Mouse (Mus musculus) liver, embryonic 13.5 days (tissue): ENCODE data around the gene Myo9b. TPM values are rescaled to one million over a fixed set of nuclear protein-coding genes. Genes with fewer than 3 reads are reported as not detected.

Experiments
- ATAC-seq: fragments of 200-750 bp; cut with Nextera tagmentation; 2 replicates; pipeline ENCODE4 v1.8.0; 2017; ENCODE audit warnings: low read depth, mild to moderate bottlenecking, moderate number of reproducible peaks, moderate library complexity
- DNase-seq: peaks from one replicate; pipeline ENCODE4 v3.0.0; 2022
- H3K27ac ChIP-seq: fragments of 300-500 bp; sonication (generic); 2 replicates; pipeline ENCODE4 v1.5.1; 2015; ENCODE audit warnings: moderate library complexity, mild to moderate bottlenecking, inconsistent platforms
- H3K27me3 ChIP-seq: fragments of 300-500 bp; sonication (generic); 2 replicates; pipeline ENCODE4 v1.6.1; 2015; ENCODE audit warnings: mild to moderate bottlenecking, inconsistent platforms
- H3K36me3 ChIP-seq: fragments of 300-500 bp; sonication (generic); 2 replicates; pipeline ENCODE4 v1.6.1; 2015; ENCODE audit warnings: mild to moderate bottlenecking, inconsistent platforms
- H3K4me1 ChIP-seq: fragments of 300-500 bp; sonication (generic); replicated peaks from 2 replicates; pipeline ENCODE4 v1.6.1; 2015; ENCODE audit warnings: inconsistent platforms
- H3K4me2 ChIP-seq: fragments of 300-500 bp; sonication (generic); 2 replicates; pipeline ENCODE4 v1.6.1; 2015; ENCODE audit warnings: inconsistent platforms, mild to moderate bottlenecking, moderate library complexity
- H3K4me3 ChIP-seq: fragments of 300-500 bp; sonication (generic); replicated peaks from 2 replicates; pipeline ENCODE4 v1.5.1; 2015; ENCODE audit warnings: mild to moderate bottlenecking, inconsistent platforms
- H3K9ac ChIP-seq: fragments of 300-500 bp; sonication (generic); 2 replicates; pipeline ENCODE4 v1.6.1; 2015; ENCODE audit warnings: mild to moderate bottlenecking, inconsistent platforms
- H3K9me3 ChIP-seq: fragments of 300-500 bp; sonication (generic); replicated peaks from 2 replicates; pipeline ENCODE4 v1.6.1; 2016; ENCODE audit warnings: inconsistent platforms
- WGBS: fragments of 180-500 bp; shearing (Covaris S2); methylation state at CpG from one replicate; pipeline ENCODE4 v1.1.7; 2015; ENCODE audit not compliant: insufficient replicate concordance; 5-methylcytosine and 5-hydroxymethylcytosine counted together
- polyA plus RNA-seq: library from polyadenylated mRNA; unstranded; fragments of >200 nt; fragmentation: Nextera tagmentation; extraction: Ambion mirVana; gene quantifications from 2 replicates; pipeline ENCODE4 v1.2.1, GENCODE M21; 2015

Myo9b gene
- polyA plus RNA-seq, 1 experiment from 2014 or later, result 6.8 TPM

DNA sequence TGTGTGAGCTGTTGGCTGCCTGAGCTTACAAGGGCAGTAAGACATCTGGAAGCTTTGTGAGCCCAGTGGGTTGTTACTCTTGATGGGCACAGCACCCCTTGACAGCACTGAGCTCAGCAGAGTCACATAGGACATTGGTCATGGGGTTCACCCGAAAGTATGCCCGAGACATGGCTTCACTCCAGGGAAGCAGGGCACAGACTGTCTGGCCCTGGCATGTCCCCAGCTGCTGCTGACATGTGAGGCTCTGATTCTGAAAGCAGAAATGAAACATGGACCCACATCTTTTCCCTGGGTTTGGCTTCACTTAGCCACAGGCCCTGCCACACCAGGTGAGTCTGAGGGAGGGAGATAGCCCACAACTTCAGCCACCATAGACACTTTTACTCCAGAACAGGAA lies 24.3 kb downstream of the Myo9b start:
- Histone ChIP-seq H3K9me3 (no peaks in the 10 kb centered on the region), H3K27ac (peak overlapping the region; percentile 54), H3K9ac (no peak overlapping the region), H3K4me1 (peaks cover 12% of the 10 kb centered on the region), H3K27me3 (no peaks in the 10 kb centered on the region), H3K4me3 (no peak overlapping the region), H3K4me2 (no peak overlapping the region), H3K36me3 (peaks cover 48% of the 10 kb centered on the region)
- ATAC-seq (no peak), DNase-seq (no peak)
- WGBS, result 81% methylated on average over 2 of the region's 2 CpGs

GRCm38 (mm10) chr8:71297439-71297838 lies 24.9 kb downstream of the Myo9b start:
- WGBS, result 70% methylated on average over 1 of the region's 1 CpGs
- H3K9ac ChIP-seq, result no peak overlapping the region
- no peaks in the 10 kb centered on the region for H3K27me3 ChIP-seq
- no peak for ATAC-seq
- H3K4me2 ChIP-seq, result no peak overlapping the region
- peak overlapping the region; percentile 54; the same call in 1 of the 2 replicates for H3K27ac ChIP-seq
- H3K4me3 ChIP-seq, result no peak overlapping the region
- peaks cover 12% of the 10 kb centered on the region for H3K4me1 ChIP-seq
- H3K9me3 ChIP-seq, result no peaks in the 10 kb centered on the region
- DNase-seq, result no peak
- H3K36me3 ChIP-seq, result peaks cover 50% of the 10 kb centered on the region

- DNase-seq (no peak), ATAC-seq (peak; percentile 49)
- Histone ChIP-seq H3K4me1 (peaks cover 9% of the 10 kb centered on the region; the same call in 1 of the 2 replicates), H3K27ac (0 out of 2 replicates have a peak overlapping the region, but pooled peaks have one; percentile 45), H3K9ac (peak overlapping the region; percentile 6; the same call in 1 of the 2 replicates), H3K36me3 (peaks cover 53% of the 10 kb centered on the region), H3K4me2 (no peak overlapping the region), H3K9me3 (no peaks in the 10 kb centered on the region), H3K27me3 (no peaks in the 10 kb centered on the region), H3K4me3 (no peak overlapping the region)
- WGBS, result 73% methylated on average over 3 of the region's 3 CpGs
Measured at GRCm38 (mm10) chr8:71299716-71300115, 27.2 kb downstream of the Myo9b start.

DNA sequence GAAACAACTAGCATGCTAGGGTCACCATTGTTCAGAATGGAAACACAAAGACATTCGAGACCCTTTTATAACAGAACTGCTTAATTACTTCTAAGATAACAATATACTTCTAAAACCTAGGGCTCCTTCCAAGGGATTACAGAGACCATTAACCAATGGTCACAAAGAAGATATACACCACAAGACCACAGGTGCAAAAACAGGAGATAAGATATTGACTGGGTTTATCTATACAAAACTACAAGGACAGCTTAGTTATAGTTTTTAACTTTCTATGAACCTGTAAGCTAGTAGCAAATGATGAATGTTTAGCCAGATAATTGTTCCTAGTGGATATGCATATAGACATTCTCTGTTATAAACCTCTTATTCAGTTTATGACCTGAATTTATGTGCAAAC lies 30.3 kb downstream of the Myo9b start:
- H3K27ac ChIP-seq, result no peak overlapping the region
- H3K36me3 ChIP-seq, result peaks cover 38% of the 10 kb centered on the region
- no peak overlapping the region for H3K9ac ChIP-seq
- DNase-seq (no peak), ATAC-seq (no peak)
- no peaks in the 10 kb centered on the region for H3K9me3 ChIP-seq
- WGBS, result 74% methylated on average over 1 of the region's 1 CpGs
- no peak overlapping the region for H3K4me3 ChIP-seq
- no peaks in the 10 kb centered on the region for H3K27me3 ChIP-seq
- H3K4me1 ChIP-seq, result peaks cover 13% of the 10 kb centered on the region
- no peak overlapping the region for H3K4me2 ChIP-seq

DNA sequence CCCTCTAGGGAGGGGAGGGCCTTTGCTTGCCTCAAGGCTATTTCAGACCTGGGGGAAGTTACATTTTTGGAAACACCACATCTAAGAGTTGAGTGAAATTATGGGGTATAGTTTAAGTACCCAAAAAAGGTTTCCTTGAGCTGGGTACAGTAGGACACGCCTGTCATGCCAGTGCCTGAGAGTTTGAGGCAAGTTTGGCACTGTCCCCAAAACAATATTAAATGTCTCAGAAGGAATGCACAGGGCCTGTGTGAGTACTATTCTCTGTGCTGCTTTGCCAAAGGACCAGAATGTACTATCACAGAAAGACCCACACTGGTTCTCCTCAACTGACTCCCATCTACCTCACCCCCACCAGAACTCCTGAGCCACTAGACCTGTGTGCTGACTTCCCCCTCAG lies 31.1 kb downstream of the Myo9b start:
- Histone ChIP-seq H3K4me3 (no peak overlapping the region), H3K4me2 (no peak overlapping the region), H3K36me3 (peaks cover 29% of the 10 kb centered on the region), H3K27me3 (no peaks in the 10 kb centered on the region), H3K9me3 (no peaks in the 10 kb centered on the region), H3K27ac (no peak overlapping the region), H3K4me1 (peaks cover 22% of the 10 kb centered on the region), H3K9ac (no peak overlapping the region)
- DNase-seq (no peak), ATAC-seq (no peak)
- WGBS, result 50% methylated on average over 1 of the region's 1 CpGs

DNA sequence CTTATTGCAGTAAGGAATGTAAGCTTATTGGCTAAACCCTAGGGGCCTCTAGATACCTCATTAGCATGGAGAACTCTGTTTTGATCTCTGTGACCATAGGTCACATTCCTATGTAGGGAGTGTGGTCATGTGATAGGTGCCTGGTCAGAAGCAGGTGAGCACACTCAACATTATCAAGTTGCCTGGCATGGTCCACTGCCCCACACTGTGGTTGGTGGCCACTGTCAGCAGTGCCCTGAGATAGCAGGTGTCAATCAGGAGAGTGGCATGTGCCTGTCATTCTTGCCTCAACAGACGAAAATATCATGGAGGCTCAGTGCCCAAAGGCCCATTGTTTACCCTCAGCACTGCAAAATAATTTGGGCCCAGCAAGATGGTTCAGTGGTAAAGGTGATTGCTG lies 33.5 kb downstream of the Myo9b start:
- no peak overlapping the region for H3K4me3 ChIP-seq
- H3K27me3 ChIP-seq, result no peaks in the 10 kb centered on the region
- no peak overlapping the region for H3K27ac ChIP-seq
- 49% methylated on average over 1 of the region's 1 CpGs for WGBS
- peaks cover 25% of the 10 kb centered on the region for H3K36me3 ChIP-seq
- ATAC-seq, result peak; percentile 39; the same call in 1 of the 2 replicates
- H3K4me2 ChIP-seq, result no peak overlapping the region
- no peaks in the 10 kb centered on the region for H3K9me3 ChIP-seq
- DNase-seq, result no peak
- peaks cover 16% of the 10 kb centered on the region for H3K4me1 ChIP-seq
- no peak overlapping the region for H3K9ac ChIP-seq

DNA sequence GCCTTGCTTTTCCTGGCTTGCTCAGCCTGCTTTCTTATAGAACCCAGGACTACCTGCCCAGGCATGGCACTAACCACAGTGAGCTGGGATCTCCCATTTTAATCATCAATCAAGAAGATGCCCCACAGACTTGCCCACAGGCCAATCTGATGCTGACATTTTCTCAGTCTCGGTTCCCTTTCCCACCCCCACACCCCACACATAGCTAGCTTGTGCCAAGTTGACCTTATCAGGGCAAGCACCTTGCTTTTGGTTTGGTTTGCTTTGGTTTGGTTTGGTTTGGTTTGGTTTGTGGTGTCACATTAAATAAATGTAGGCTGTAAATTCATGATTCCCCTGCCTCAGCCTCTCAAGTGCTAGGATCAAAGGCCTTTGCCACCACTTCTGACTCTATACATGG lies 34.9 kb downstream of the Myo9b start:
- no peaks in the 10 kb centered on the region for H3K9me3 ChIP-seq
- H3K36me3 ChIP-seq, result peaks cover 14% of the 10 kb centered on the region
- H3K4me3 ChIP-seq, result no peak overlapping the region
- H3K4me2 ChIP-seq, result no peak overlapping the region
- no peak overlapping the region for H3K27ac ChIP-seq
- ATAC-seq (no peak), DNase-seq (no peak)
- no peaks in the 10 kb centered on the region for H3K27me3 ChIP-seq
- peaks cover 29% of the 10 kb centered on the region for H3K4me1 ChIP-seq
- no peak overlapping the region for H3K9ac ChIP-seq
- 25% methylated on average over 1 of the region's 1 CpGs for WGBS

DNA sequence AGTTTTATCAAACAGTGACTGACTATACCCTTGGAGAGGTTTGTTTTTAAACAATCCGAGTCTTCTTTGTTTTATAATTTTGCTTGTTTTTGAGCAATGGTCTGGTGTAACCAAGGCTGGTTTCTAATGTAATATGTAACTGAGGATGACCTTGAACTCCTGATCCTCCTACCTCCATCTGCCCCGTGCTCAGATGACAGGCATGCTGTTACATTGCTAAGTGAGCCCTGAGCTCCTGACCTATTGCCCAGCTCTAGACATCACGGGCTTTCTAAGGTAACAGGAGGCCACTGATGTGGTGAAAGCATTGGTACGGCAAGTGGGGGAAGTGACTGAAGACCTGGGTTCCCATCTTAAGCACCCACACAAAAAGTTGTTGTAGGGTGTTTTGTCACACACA lies 35.4 kb downstream of the Myo9b start:
- H3K4me2 ChIP-seq, result no peak overlapping the region
- DNase-seq (no peak), ATAC-seq (peak; percentile 26; the same call in 1 of the 2 replicates)
- no peaks in the 10 kb centered on the region for H3K27me3 ChIP-seq
- H3K36me3 ChIP-seq, result peaks cover 10% of the 10 kb centered on the region; the same call in 1 of the 2 replicates
- no peak overlapping the region for H3K27ac ChIP-seq
- peaks cover 34% of the 10 kb centered on the region for H3K4me1 ChIP-seq
- no peak overlapping the region for H3K4me3 ChIP-seq
- no peaks in the 10 kb centered on the region for H3K9me3 ChIP-seq
- no peak overlapping the region for H3K9ac ChIP-seq
- 64% methylated on average over 4 of the region's 4 CpGs for WGBS

DNA sequence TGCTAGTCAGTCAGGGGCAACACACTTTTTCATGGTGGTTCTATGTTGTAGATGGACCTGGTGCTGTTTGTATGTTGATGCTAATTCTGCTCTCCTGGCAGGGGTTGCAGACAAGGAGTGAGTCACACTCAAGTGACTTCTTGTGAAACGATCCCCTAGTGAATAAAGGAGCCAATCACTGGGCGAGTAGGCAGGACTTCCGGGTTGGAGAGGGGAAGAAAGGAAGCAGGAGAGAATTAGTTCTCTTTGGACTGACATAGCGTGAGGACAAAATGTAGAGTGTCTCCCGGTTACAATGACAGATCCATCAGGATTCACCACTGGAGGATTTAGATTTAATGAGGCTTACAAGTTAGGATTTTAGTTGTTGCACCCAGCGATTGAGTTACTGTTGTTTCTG lies 37.9 kb downstream of the Myo9b start:
- Histone ChIP-seq H3K9me3 (no peaks in the 10 kb centered on the region), H3K36me3 (peaks cover 8% of the 10 kb centered on the region; the same call in 1 of the 2 replicates), H3K4me3 (no peak overlapping the region), H3K9ac (no peak overlapping the region), H3K27me3 (no peaks in the 10 kb centered on the region), H3K4me2 (no peak overlapping the region), H3K27ac (peak overlapping the region; percentile 3; the same call in 1 of the 2 replicates), H3K4me1 (peaks cover 58% of the 10 kb centered on the region)
- no peak for DNase-seq
- WGBS, result 63% methylated on average over 6 of the region's 6 CpGs
- no peak for ATAC-seq

DNA sequence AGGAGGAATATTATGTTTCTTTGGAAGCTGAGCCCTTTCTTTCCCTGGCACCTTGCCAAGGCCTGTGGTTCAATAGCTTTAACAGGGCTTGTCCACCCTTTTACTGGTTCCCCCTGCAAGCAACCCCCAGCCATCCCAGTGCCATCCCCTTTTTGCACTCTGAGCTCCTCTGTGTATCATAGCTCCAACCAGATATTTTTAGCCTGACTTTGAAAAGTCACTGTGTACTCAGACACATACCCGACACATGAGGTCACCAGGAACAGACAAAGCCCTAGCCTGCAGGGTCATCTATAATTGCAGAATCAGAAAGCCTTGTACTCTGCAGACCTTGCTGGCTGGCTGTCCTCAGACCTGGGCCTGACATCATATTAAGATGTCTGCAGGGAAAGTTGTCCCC lies 40.2 kb downstream of the Myo9b start:
- H3K9me3 ChIP-seq, result no peaks in the 10 kb centered on the region
- peaks cover 67% of the 10 kb centered on the region for H3K4me1 ChIP-seq
- no peaks in the 10 kb centered on the region for H3K27me3 ChIP-seq
- DNase-seq (no peak), ATAC-seq (peak; percentile 20; the same call in 1 of the 2 replicates)
- H3K4me3 ChIP-seq, result no peak overlapping the region
- H3K27ac ChIP-seq, result peak overlapping the region; percentile 88
- H3K36me3 ChIP-seq, result peaks cover 19% of the 10 kb centered on the region
- 65% methylated on average over 1 of the region's 1 CpGs for WGBS
- no peak overlapping the region for H3K4me2 ChIP-seq
- H3K9ac ChIP-seq, result peak overlapping the region; percentile 50; the same call in 1 of the 2 replicates

DNA sequence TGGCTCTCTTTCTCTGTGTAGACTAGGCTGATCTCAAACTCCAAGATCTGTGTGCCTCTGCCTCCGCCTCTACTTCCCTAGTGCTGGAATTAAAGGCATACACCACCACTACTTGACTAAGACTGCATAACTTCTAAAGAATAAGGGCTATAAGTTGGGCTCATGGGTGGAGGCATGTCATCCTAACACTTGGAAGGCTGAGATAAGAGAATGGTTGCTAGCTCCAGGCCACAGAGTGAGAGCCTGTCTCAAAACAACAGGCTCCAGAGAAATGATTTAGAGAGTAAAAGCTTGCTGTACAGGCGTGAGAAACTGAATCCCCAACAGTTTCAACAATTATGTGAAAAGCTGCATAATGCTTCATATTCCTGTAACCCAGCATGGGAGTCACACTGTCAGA lies 41.4 kb downstream of the Myo9b start:
- H3K9me3 ChIP-seq, result no peaks in the 10 kb centered on the region
- peak; percentile 51 for DNase-seq
- H3K27me3 ChIP-seq, result no peaks in the 10 kb centered on the region
- H3K27ac ChIP-seq, result peak overlapping the region; percentile 88
- 29% methylated on average over 2 of the region's 2 CpGs for WGBS
- H3K36me3 ChIP-seq, result peaks cover 26% of the 10 kb centered on the region
- ATAC-seq, result peak; percentile 91
- peak overlapping the region; percentile 54 for H3K4me2 ChIP-seq
- H3K9ac ChIP-seq, result peak overlapping the region; percentile 59
- H3K4me3 ChIP-seq, result no peak overlapping the region; the same call in 1 of the 2 replicates
- H3K4me1 ChIP-seq, result peaks cover 58% of the 10 kb centered on the region

DNA sequence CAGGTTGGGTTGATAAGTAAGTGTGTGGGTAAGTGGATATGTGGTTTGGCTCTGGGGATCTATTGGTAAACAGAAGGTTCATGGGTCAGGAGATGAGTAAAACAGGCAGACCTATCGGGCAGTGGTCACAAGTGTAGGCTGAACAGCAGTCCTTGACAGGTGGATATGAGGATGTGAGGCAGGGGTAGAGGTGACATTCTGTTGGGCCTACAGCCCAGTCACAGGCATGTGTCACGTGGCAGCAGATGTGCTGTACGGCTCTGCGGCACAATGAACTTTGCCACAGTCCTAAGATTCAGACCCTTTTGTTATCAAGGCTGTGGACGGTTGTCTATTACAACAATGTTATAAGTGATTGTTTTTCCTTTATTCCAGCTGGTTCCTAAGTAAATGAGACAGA lies 43.5 kb downstream of the Myo9b start:
- WGBS, result 77% methylated on average over 5 of the region's 5 CpGs
- Histone ChIP-seq H3K36me3 (peaks cover 30% of the 10 kb centered on the region), H3K9me3 (no peaks in the 10 kb centered on the region), H3K27me3 (no peaks in the 10 kb centered on the region), H3K4me2 (no peak overlapping the region), H3K4me3 (no peak overlapping the region), H3K4me1 (peaks cover 69% of the 10 kb centered on the region), H3K27ac (peak overlapping the region; percentile 88; the same call in 1 of the 2 replicates), H3K9ac (no peak overlapping the region)
- no peak for DNase-seq
- no peak for ATAC-seq
